Mouse (Mus musculus): ENCODE measurements at regions not wholly inside any gene's neighbourhood (a gene's known extent, or its start where the extent isn't known, plus 50 kb on each side); places are given as distances from the start of the nearest gene placed in this dataset.

DNA sequence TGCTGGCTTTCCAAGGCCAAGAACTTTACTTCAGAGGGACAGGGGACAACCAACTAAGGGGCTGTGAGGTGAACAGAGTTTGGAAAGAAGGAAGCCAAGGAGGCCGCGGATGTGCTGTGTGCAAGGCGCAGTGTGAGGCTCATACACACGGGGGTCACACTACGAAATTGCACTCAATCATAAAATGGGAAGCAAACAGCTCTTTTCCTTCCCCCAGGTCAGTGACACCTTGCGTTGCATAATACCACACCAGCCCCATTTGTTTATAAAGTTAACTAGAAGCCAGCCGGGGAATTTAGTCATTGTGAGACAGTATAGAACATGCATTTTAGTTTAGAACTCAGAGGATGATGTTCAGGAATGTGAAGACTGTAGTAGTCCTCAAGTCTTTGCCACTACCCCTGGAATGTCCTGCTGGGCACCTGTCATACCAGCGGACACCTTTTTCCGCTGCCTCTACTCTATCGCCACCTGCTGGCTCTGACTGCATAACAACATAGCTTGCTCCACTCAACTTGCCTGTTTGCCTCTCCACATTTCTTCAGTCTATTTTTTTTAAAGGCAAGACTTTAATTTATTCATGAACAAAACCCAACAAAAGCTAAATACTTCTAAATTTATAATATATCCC lies 82.5 kb upstream of the Zfp648 start:
- TF ChIP-seq CTCF (IDR thresholded peaks at IDR 0.05; ENCODE audit: borderline replicate concordance, extremely low read depth, insufficient read depth, insufficient read length), result peak; percentile 80
- TF ChIP-seq POLR2A (IDR thresholded peaks at IDR 0.05; ENCODE audit: borderline replicate concordance, extremely low read depth, insufficient read depth, insufficient read length, poor library complexity, severe bottlenecking), result no peak
